Mouse (Mus musculus): ENCODE measurements around the gene Chd1.

DNA sequence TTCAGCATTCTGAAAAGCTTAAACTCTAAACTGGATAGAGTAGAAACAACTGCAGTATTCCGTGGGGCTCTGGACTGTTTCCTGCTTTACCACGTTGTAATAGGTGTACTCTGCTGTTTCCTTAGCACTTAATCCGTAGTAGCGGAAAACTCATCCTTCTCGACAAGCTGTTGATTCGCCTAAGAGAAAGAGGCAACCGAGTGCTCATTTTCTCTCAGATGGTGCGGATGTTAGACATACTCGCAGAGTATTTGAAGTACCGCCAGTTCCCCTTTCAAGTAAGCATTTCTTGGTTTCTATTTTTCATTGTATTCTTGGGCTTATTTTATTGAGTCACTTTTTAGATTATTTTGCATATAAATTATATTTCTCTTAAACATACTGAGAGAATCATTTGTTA, 38.2 kb downstream of the Chd1 start:
- TF ChIP-seq CTCF (IDR thresholded peaks at IDR 0.05; ENCODE audit: low read depth, low read length): no peak
- no peak for TF ChIP-seq POLR2A (IDR thresholded peaks at IDR 0.05; ENCODE audit: insufficient read depth, low read length)
